Mouse (Mus musculus) liver, adult 2 months (tissue): ENCODE results near the gene Pfdn5. TPM values are rescaled to one million over a fixed set of nuclear protein-coding genes. Genes with fewer than 3 reads are reported as not detected.
"Not testable (repeated sequence)": the region's sequence is repeated elsewhere in the genome, so short reads cannot be mapped to it uniquely, and the experiment has no call there.

Experiments used
- DNase-seq: peaks from one replicate; pipeline ENCODE4 v3.0.0-alpha.2; 2011; ENCODE audit warnings: low read depth, low spot score; ENCODE audit errors: extremely low read depth
- H3K27ac ChIP-seq: fragments of 200-500 bp; replicated peaks from 2 replicates; pipeline ENCODE4 v1.5.1; 2012; ENCODE audit warnings: low read depth, mild to moderate bottlenecking, control low read depth, inconsistent platforms, low read length; ENCODE audit not compliant: insufficient read depth
- H3K27me3 ChIP-seq: fragments of 200-500 bp; 2 replicates; pipeline ENCODE4 v1.6.1; 2012; ENCODE audit warnings: mild to moderate bottlenecking, moderate library complexity, low read length, inconsistent platforms; ENCODE audit not compliant: control insufficient read depth, insufficient read depth
- H3K36me3 ChIP-seq: fragments of 200-500 bp; 2 replicates; pipeline ENCODE4 v1.6.1; 2012; ENCODE audit warnings: low read length, inconsistent platforms; ENCODE audit not compliant: control insufficient read depth, insufficient read depth
- H3K4me1 ChIP-seq: fragments of 200-500 bp; 2 replicates; pipeline ENCODE4 v1.6.1; 2011; ENCODE audit warnings: low read length; ENCODE audit not compliant: control insufficient read depth, insufficient read depth
- H3K4me3 ChIP-seq: fragments of 200-500 bp; 2 replicates; pipeline ENCODE4 v1.5.1; 2011; ENCODE audit warnings: low read depth, mild to moderate bottlenecking, control low read depth, low read length, moderate library complexity; ENCODE audit not compliant: insufficient read depth
- H3K79me2 ChIP-seq: fragments of 200-500 bp; 2 replicates; pipeline ENCODE4 v1.6.1; 2012; ENCODE audit warnings: inconsistent platforms, mild to moderate bottlenecking, low read length, moderate library complexity; ENCODE audit not compliant: control insufficient read depth, insufficient read depth
- H3K9ac ChIP-seq: fragments of 200-500 bp; 2 replicates; pipeline ENCODE4 v1.6.1; 2012; ENCODE audit warnings: low read depth, mild to moderate bottlenecking, control low read depth, inconsistent platforms, low read length
- CTCF ChIP-seq: fragments of 200-500 bp; IDR thresholded peaks from 2 replicates; pipeline ENCODE4 v1.5.1; 2011; ENCODE audit warnings: low read depth, low read length, control low read depth
- POLR2A ChIP-seq: fragments of 200-500 bp; IDR thresholded peaks from 2 replicates; pipeline ENCODE4 v1.6.1; 2011; ENCODE audit warnings: low read length, control low read depth; ENCODE audit not compliant: insufficient read depth; ENCODE audit errors: extremely low read depth
- WGBS: fragments of 180-500 bp; shearing (Covaris S2); methylation state at CpG from one replicate; pipeline ENCODE4 v1.1.7; 2018; 5-methylcytosine and 5-hydroxymethylcytosine counted together
- polyA plus RNA-seq: library from polyadenylated mRNA; depleted of rRNA; stranded (reverse); fragments of >200 nt; gene quantifications from 2 replicates; pipeline ENCODE4 v1.2.3, GENCODE M21; 2012
- total RNA-seq: library from RNA; depleted of rRNA; stranded (reverse); fragments of >200 nt; gene quantifications from 2 replicates; pipeline ENCODE4 v1.2.3, GENCODE M21; 2014

Gene Pfdn5
- total and polyA plus RNA-seq, 2 experiments, result 45.2 to 195 TPM

- 72% methylated on average over 12 of the region's 12 CpGs for WGBS
These were observed 1.1 kb upstream of the Pfdn5 start for GRCm38 (mm10) chr15:102324654-102325473.

DNA sequence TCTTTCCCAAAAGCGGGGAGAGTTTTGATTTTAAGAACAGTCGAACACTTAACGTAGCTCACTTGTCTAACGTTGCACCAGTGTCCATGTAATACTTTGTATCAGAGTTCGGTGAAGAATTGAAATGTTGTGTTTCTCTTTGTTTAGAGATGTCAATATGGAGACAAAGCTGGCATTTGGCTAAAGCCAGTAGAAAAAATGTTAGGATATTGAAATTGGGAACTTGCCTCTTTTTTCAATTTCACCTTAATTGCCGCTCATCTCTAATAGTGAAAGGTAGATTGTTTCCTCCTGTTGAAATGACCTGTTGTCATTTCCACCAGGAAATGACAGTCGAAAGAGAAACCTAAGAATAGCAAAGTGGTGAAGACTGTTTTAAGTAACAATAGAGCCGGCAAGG is 976 bp downstream of the Pfdn5 start:
- WGBS, result 39% methylated on average over 8 of the region's 8 CpGs
- H3K36me3 ChIP-seq, result no peaks in the 10 kb centered on the region
- H3K79me2 ChIP-seq, result no peaks in the 10 kb centered on the region; the same call in 1 of the 2 replicates
- H3K27ac ChIP-seq, result no peak overlapping the region
- H3K27me3 ChIP-seq, result no peaks in the 10 kb centered on the region
- H3K9ac ChIP-seq, result no peak overlapping the region; the same call in 1 of the 2 replicates
- peak overlapping the region; percentile 87; the same call in 1 of the 2 replicates for H3K4me3 ChIP-seq
- H3K4me1 ChIP-seq, result peaks cover 3% of the 10 kb centered on the region; the same call in 1 of the 2 replicates
- DNase-seq, result no peak
- no peak for TF ChIP-seq CTCF
- TF ChIP-seq POLR2A, result no peak

More at GRCm38 (mm10) chr15:102324654-102325473, 1.1 kb upstream of the Pfdn5 start:
- Histone ChIP-seq H3K27me3 (no peaks in the 10 kb centered on the region), H3K36me3 (no peaks in the 10 kb centered on the region), H3K79me2 (no peaks in the 10 kb centered on the region; the same call in 1 of the 2 replicates), H3K4me3 (no peak overlapping the region), H3K27ac (no peak overlapping the region), H3K9ac (no peak overlapping the region), H3K4me1 (peaks cover 2% of the 10 kb centered on the region; the same call in 1 of the 2 replicates)
- TF ChIP-seq CTCF (no peak), POLR2A (no peak)
- DNase-seq, result no peak

DNA sequence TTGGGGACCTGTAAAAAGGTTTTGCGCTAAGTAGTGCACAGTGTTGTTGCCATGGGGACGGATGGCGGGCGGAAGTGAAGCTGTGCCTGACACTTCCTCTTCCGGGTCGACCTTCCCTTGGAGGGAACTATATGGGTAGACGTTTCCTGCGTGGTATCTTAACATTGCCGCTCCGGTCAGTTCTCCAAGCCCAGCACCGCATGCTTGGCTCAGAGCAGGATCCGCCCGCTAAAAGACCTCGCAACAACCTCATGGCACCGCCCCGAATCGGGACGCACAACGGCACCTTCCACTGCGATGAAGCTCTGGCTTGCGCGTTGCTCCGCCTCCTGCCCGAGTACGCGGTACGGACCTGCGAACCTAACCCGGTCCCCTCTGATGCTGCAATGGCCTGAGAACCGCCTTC is 5.7 kb downstream of the Pfdn5 start, which contains the start of gene Myg1:
TSS of gene Myg1 (plus strand) at position 100 of the 406 bp plus-strand sequence.
- Histone ChIP-seq H3K4me1 (peaks cover 5% of the 10 kb centered on the region), H3K79me2 (no peaks in the 10 kb centered on the region), H3K4me3 (peak within 1 kb of the TSS; percentile 62), H3K9ac (peak within 1 kb of the TSS; percentile 53), H3K27me3 (no peaks in the 10 kb centered on the region), H3K36me3 (peaks cover 3% of the 10 kb centered on the region; the same call in 1 of the 2 replicates), H3K27ac (peak within 1 kb of the TSS; percentile 10; the same call in 1 of the 2 replicates)
- under 1% methylated on average over 30 of the region's 30 CpGs for WGBS
- TF ChIP-seq CTCF (no peak), POLR2A (no peak)
- DNase-seq, result peak; percentile 76

GRCm38 (mm10) chr15:102335254-102335653 is 9.3 kb downstream of the Pfdn5 start:
- peaks cover 5% of the 10 kb centered on the region for H3K4me1 ChIP-seq
- no peak for TF ChIP-seq POLR2A
- no peak for TF ChIP-seq CTCF
- H3K9ac ChIP-seq, result no peak overlapping the region
- WGBS, result 89% methylated on average over 8 of the region's 8 CpGs
- no peak overlapping the region for H3K4me3 ChIP-seq
- H3K27me3 ChIP-seq, result no peaks in the 10 kb centered on the region
- H3K79me2 ChIP-seq, result no peaks in the 10 kb centered on the region
- H3K27ac ChIP-seq, result no peak overlapping the region
- no peak for DNase-seq
- peaks cover 6% of the 10 kb centered on the region; the same call in 1 of the 2 replicates for H3K36me3 ChIP-seq

- WGBS, result 94% methylated on average over 5 of the region's 5 CpGs
- H3K36me3 ChIP-seq, H3K79me2 ChIP-seq: not testable (repeated sequence)
These were observed 10.0 kb downstream of the Pfdn5 start for GRCm38 (mm10) chr15:102335925-102336324.

GRCm38 (mm10) chr15:102336946-102337345 is 11.0 kb downstream of the Pfdn5 start:
- no peak for DNase-seq
- H3K79me2 ChIP-seq, result no peaks in the 10 kb centered on the region
- no peaks in the 10 kb centered on the region for H3K27me3 ChIP-seq
- WGBS, result 77% methylated on average over 4 of the region's 4 CpGs
- H3K4me1 ChIP-seq, result peaks cover 4% of the 10 kb centered on the region
- H3K4me3 ChIP-seq, result no peak overlapping the region
- TF ChIP-seq POLR2A (no peak), CTCF (no peak)
- no peak overlapping the region for H3K27ac ChIP-seq
- H3K9ac ChIP-seq, result no peak overlapping the region
- peaks cover 6% of the 10 kb centered on the region; the same call in 1 of the 2 replicates for H3K36me3 ChIP-seq

More at GRCm38 (mm10) chr15:102335925-102336324, 10.0 kb downstream of the Pfdn5 start:
- not testable (repeated sequence) for H3K4me1 ChIP-seq, H3K27me3 ChIP-seq, H3K4me3 ChIP-seq, H3K27ac ChIP-seq, DNase-seq, H3K9ac ChIP-seq
